Mouse (Mus musculus) hindbrain, postnatal 0 days (tissue): ENCODE data around the gene Colca2. TPM values are rescaled to one million over a fixed set of nuclear protein-coding genes. Genes with fewer than 3 reads are reported as not detected.

Experiments used
- ATAC-seq: fragments of 200-750 bp; cut with Nextera tagmentation; 2 replicates; pipeline ENCODE4 v1.8.0; 2017; ENCODE audit warnings: mild to moderate bottlenecking, moderate TSS enrichment, moderate library complexity
- DNase-seq: peaks from one replicate; pipeline ENCODE4 v3.0.0-alpha.2; 2015; ENCODE audit warnings: low spot score
- H3K27ac ChIP-seq: fragments of 300-500 bp; sonication (generic); 2 replicates; pipeline ENCODE4 v1.5.1; 2014; ENCODE audit warnings: mild to moderate bottlenecking
- H3K27me3 ChIP-seq: fragments of 300-500 bp; sonication (generic); 2 replicates; pipeline ENCODE4 v1.6.1; 2014; ENCODE audit warnings: low read length, mixed read lengths; ENCODE audit not compliant: insufficient read depth
- H3K36me3 ChIP-seq: fragments of 300-500 bp; sonication (generic); 2 replicates; pipeline ENCODE4 v1.6.1; 2014; ENCODE audit warnings: low read length, mixed read lengths; ENCODE audit not compliant: insufficient read depth
- H3K4me1 ChIP-seq: fragments of 300-500 bp; sonication (generic); 2 replicates; pipeline ENCODE4 v1.6.1; 2014; ENCODE audit warnings: antibody characterized with exemption, low read length, mixed read lengths; ENCODE audit not compliant: insufficient read depth
- H3K4me2 ChIP-seq: fragments of 300-500 bp; sonication (generic); 2 replicates; pipeline ENCODE4 v1.6.1; 2014; ENCODE audit warnings: low read depth, mild to moderate bottlenecking, low read length, moderate library complexity, mixed read lengths
- H3K4me3 ChIP-seq: fragments of 300-500 bp; sonication (generic); 2 replicates; pipeline ENCODE4 v1.5.1; 2014; ENCODE audit warnings: low read length
- H3K9ac ChIP-seq: fragments of 300-500 bp; sonication (generic); replicated peaks from 2 replicates; pipeline ENCODE4 v1.6.1; 2014; ENCODE audit warnings: mild to moderate bottlenecking, low read length, moderate library complexity, mixed read lengths
- H3K9me3 ChIP-seq: fragments of 300-500 bp; sonication (generic); 2 replicates; pipeline ENCODE4 v1.6.1; 2016; ENCODE audit warnings: low read length, mixed read lengths
- CTCF ChIP-seq: IDR thresholded peaks from 2 replicates; pipeline ENCODE4 v1.5.1; 2016; ENCODE audit warnings: antibody characterized with exemption, control low read depth, low read depth
- WGBS: fragments of 180-500 bp; shearing (Covaris S2); extraction: QIAGEN DNeasy Blood & Tissue Kit; methylation state at CpG from one replicate; pipeline ENCODE4 v1.1.7; 2014; 5-methylcytosine and 5-hydroxymethylcytosine counted together
- polyA plus RNA-seq: library from polyadenylated mRNA; unstranded; fragments of >200 nt; fragmentation: Nextera tagmentation; extraction: Ambion mirVana; gene quantifications from 2 replicates; pipeline ENCODE4 v1.2.1, GENCODE M21; 2015
- total RNA-seq: library from RNA; depleted of rRNA; stranded (reverse); fragments of >200 nt; gene quantifications from 2 replicates; pipeline ENCODE4 v1.2.3, GENCODE M21; 2014

Gene Colca2
- total and polyA plus RNA-seq, 2 experiments from 2014 or later: 1.2 to 1.4 TPM

DNA sequence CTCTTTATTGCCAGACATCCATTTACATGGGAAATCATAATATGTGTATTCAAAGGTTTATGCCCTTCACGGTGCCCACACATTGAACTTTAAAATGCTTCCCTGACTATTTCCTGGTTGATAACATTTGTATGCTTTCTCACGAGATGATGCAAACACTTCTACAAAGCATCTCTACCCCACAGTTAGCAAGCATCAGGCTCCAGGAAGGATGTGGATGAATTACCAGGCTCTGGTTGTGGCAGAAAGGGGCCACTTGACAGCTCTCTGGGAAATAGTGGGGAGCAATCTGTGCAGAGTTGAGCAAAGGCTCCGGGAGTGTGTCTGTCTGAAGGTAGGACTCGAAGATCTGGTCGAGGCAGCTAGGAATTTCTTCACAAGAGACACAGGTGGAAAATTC is 6.3 kb downstream of the Colca2 start:
- H3K9ac ChIP-seq: no peak overlapping the region
- no peak overlapping the region for H3K4me2 ChIP-seq
- H3K4me3 ChIP-seq: no peak overlapping the region
- H3K9me3 ChIP-seq: no peaks in the 10 kb centered on the region
- no peaks in the 10 kb centered on the region for H3K36me3 ChIP-seq
- 83% methylated on average over 5 of the region's 5 CpGs for WGBS
- ATAC-seq: no peak
- no peak for TF ChIP-seq CTCF
- no peaks in the 10 kb centered on the region for H3K27me3 ChIP-seq
- H3K27ac ChIP-seq: no peak overlapping the region
- H3K4me1 ChIP-seq: no peaks in the 10 kb centered on the region
- no peak for DNase-seq

GRCm38 (mm10) chr9:51271073-51271472 is 7.3 kb downstream of the Colca2 start:
- no peaks in the 10 kb centered on the region for H3K4me1 ChIP-seq
- TF ChIP-seq CTCF: no peak
- H3K27me3 ChIP-seq: no peaks in the 10 kb centered on the region
- WGBS: 62% methylated on average over 8 of the region's 8 CpGs
- no peak overlapping the region for H3K4me2 ChIP-seq
- H3K9me3 ChIP-seq: no peaks in the 10 kb centered on the region
- no peaks in the 10 kb centered on the region for H3K36me3 ChIP-seq
- no peak overlapping the region for H3K9ac ChIP-seq
- no peak overlapping the region for H3K4me3 ChIP-seq
- no peak for DNase-seq
- no peak overlapping the region for H3K27ac ChIP-seq
- ATAC-seq: no peak

DNA sequence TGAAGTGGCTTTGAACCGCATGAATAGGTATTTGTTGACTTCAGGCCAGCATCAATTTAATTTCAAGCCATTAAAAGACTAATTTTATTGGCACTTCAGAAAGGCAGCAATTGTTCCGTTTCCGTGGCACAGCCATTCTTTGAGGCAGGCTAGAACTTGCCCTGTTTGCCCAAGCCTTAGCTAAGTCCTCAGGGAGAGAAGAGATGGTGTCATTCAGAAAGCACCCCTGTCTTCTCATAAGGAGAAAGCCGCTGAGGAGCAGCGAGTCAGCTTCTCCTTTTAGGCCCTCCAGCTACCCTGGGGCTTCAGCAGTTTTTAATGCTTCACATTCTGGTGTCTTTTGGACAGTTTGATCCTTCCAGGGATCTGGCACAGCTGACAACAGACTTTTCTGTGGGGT is 9.5 kb downstream of the Colca2 start:
- Histone ChIP-seq H3K36me3 (no peaks in the 10 kb centered on the region), H3K4me2 (no peak overlapping the region), H3K4me3 (no peak overlapping the region), H3K9me3 (no peaks in the 10 kb centered on the region), H3K9ac (no peak overlapping the region), H3K27ac (no peak overlapping the region), H3K27me3 (no peaks in the 10 kb centered on the region), H3K4me1 (no peaks in the 10 kb centered on the region)
- DNase-seq: no peak
- TF ChIP-seq CTCF: no peak
- WGBS: 72% methylated on average over 5 of the region's 5 CpGs
- no peak for ATAC-seq

GRCm38 (mm10) chr9:51258426-51258825 is 19.9 kb downstream of the Colca2 start:
- H3K27ac ChIP-seq: no peak overlapping the region
- no peaks in the 10 kb centered on the region for H3K36me3 ChIP-seq
- H3K9ac ChIP-seq: no peak overlapping the region
- no peak for TF ChIP-seq CTCF
- ATAC-seq (no peak), DNase-seq (no peak)
- 85% methylated on average over 5 of the region's 5 CpGs for WGBS
- H3K9me3 ChIP-seq: no peaks in the 10 kb centered on the region
- H3K27me3 ChIP-seq: no peaks in the 10 kb centered on the region
- no peak overlapping the region for H3K4me2 ChIP-seq
- H3K4me3 ChIP-seq: no peak overlapping the region
- H3K4me1 ChIP-seq: no peaks in the 10 kb centered on the region

GRCm38 (mm10) chr9:51256780-51257502 is 21.4 kb downstream of the Colca2 start:
- DNase-seq: peak; percentile 36
- Histone ChIP-seq H3K4me2 (no peak overlapping the region), H3K4me3 (no peak overlapping the region), H3K27me3 (no peaks in the 10 kb centered on the region), H3K9me3 (no peaks in the 10 kb centered on the region), H3K36me3 (no peaks in the 10 kb centered on the region), H3K27ac (no peak overlapping the region), H3K4me1 (no peaks in the 10 kb centered on the region), H3K9ac (no peak overlapping the region)
- no peak for ATAC-seq
- 63% methylated on average over 4 of the region's 4 CpGs for WGBS
- TF ChIP-seq CTCF: no peak

DNA sequence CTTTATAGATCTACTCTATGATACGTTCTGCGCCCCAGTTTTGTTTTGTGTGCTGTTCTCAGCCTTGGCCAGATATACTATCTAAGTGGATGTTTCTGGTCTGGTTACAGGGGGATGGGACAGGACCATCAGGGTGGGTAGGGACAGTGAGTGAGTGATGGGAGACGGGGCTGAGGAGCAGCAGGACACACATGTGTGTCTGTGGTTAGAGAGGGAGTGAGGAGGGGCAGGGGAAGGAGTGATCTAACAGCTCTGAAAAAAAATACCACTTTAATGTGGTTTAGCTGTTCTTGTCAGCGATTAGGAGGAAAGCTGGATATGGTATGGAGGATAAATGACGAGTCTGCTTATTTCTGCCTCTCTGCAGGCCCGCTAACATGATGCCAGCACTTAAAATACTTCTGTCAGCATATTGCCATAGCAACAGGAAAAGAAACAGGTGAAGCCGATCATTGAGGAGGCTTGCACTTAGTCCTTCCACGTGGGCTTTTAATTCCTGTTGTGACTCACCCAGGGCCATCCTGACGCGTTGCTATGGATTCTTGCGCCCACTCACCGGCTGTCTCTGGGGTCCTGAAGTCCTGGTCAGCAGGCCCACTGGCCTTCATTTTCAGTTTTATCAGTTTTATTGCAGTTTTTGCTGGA is 39.5 kb downstream of the Colca2 start:
- 43% methylated on average over 12 of the region's 12 CpGs for WGBS
- Histone ChIP-seq H3K27ac (peak overlapping the region; percentile 37; the same call in 1 of the 2 replicates), H3K9me3 (no peaks in the 10 kb centered on the region), H3K9ac (no peak overlapping the region), H3K36me3 (no peaks in the 10 kb centered on the region), H3K4me3 (no peak overlapping the region), H3K4me1 (no peaks in the 10 kb centered on the region), H3K27me3 (no peaks in the 10 kb centered on the region), H3K4me2 (no peak overlapping the region)
- no peak for TF ChIP-seq CTCF
- DNase-seq: peak; percentile 54
- ATAC-seq: peak; percentile 45

GRCm38 (mm10) chr9:51232163-51232562 is 46.2 kb downstream of the Colca2 start:
- Histone ChIP-seq H3K27ac (no peak overlapping the region), H3K4me2 (no peak overlapping the region), H3K27me3 (no peaks in the 10 kb centered on the region), H3K4me3 (no peak overlapping the region), H3K4me1 (no peaks in the 10 kb centered on the region), H3K36me3 (no peaks in the 10 kb centered on the region), H3K9ac (no peak overlapping the region), H3K9me3 (no peaks in the 10 kb centered on the region)
- no peak for ATAC-seq
- WGBS: 94% methylated on average over 8 of the region's 8 CpGs
- no peak for DNase-seq
- TF ChIP-seq CTCF: no peak
